7 mouse cellular contexts compared by ENCODE assay signal in genomic region chr11:53521120-53521820, GRCm38 (mm10). TPM values are rescaled to one million over a fixed set of nuclear protein-coding genes. Genes with fewer than 3 reads are reported as not detected.
DNase-seq lines count a peak whose midpoint lies in the region; ATAC-seq and TF ChIP-seq lines count a peak whose summit lies in the region.

No protein-coding gene starts in this region.

- H3K27ac ChIP-seq in cortical plate, adult 2 months (ENCODE audit: insufficient read depth, low read length): peak overlapping the region; percentile 93
- H3K27ac ChIP-seq in hindbrain, embryonic 12.5 days: no peak overlapping the region

- peaks cover 96% of the 10 kb centered on the region for H3K4me1 ChIP-seq in megakaryocyte, embryonic 14.5 days
- H3K4me1 ChIP-seq in cortical plate, adult 2 months (ENCODE audit: control insufficient read depth, insufficient read depth, low read length): peaks cover 11% of the 10 kb centered on the region
- peaks cover 39% of the 10 kb centered on the region for H3K4me1 ChIP-seq in hindbrain, embryonic 12.5 days

- peak overlapping the region; percentile 84 for H3K4me2 ChIP-seq in hindbrain, embryonic 12.5 days (replicated peaks)

- WGBS in hindbrain, embryonic 12.5 days: 51% methylated on average over 16 of the region's 16 CpGs

- TF ChIP-seq CTCF in cortical plate, adult 2 months (IDR thresholded peaks at IDR 0.05; ENCODE audit: extremely low read depth, insufficient read depth, low read length): no peak

- H3K9me3 ChIP-seq in megakaryocyte, embryonic 14.5 days: no peaks in the 10 kb centered on the region
- no peaks in the 10 kb centered on the region for H3K9me3 ChIP-seq in hindbrain, embryonic 12.5 days (replicated peaks)

- H3K9ac ChIP-seq in hindbrain, embryonic 12.5 days: 0 out of 2 replicates have a peak overlapping the region, but pooled peaks have one; percentile 24

- H3K27me3 ChIP-seq in megakaryocyte, embryonic 14.5 days (replicated peaks): no peaks in the 10 kb centered on the region
- H3K27me3 ChIP-seq in hindbrain, embryonic 12.5 days: peaks cover 21% of the 10 kb centered on the region

- peaks cover 42% of the 10 kb centered on the region for H3K36me3 ChIP-seq in megakaryocyte, embryonic 14.5 days (replicated peaks; ENCODE audit: low read length)
- H3K36me3 ChIP-seq in hindbrain, embryonic 12.5 days: no peaks in the 10 kb centered on the region

- TF ChIP-seq POLR2A in cortical plate, adult 2 months (IDR thresholded peaks at IDR 0.05; ENCODE audit: extremely low read depth, insufficient read depth, low read length): no peak

- peak overlapping the region; percentile 94 for H3K4me3 ChIP-seq in megakaryocyte, embryonic 14.5 days (replicated peaks)
- H3K4me3 ChIP-seq in cortical plate, adult 2 months (ENCODE audit: insufficient read depth, low read length): peak overlapping the region; percentile 82
- H3K4me3 ChIP-seq in hindbrain, embryonic 12.5 days: peak overlapping the region; percentile 88

- DNase-seq in right cerebral cortex, postnatal 25 days: no peak
- no peak for DNase-seq in gastrocnemius, adult 18-20 months (ENCODE audit: low spot score)

- ATAC-seq in megakaryocyte, adult 5-6 weeks (ENCODE audit: poor library complexity, severe bottlenecking): no peak
- no peak for ATAC-seq in hindbrain, embryonic 12.5 days (ENCODE audit: low FRiP score)
- ATAC-seq in megakaryocyte-erythroid progenitor cell, adult 5-6 weeks (replicated peaks; ENCODE audit: low FRiP score, low TSS enrichment, poor library complexity, severe bottlenecking): peak; percentile 30

RNA-seq across cellular contexts. Expression of gene Sept8, which starts 2.2 kb away (rescaled TPM):
- 13.7 and 26.6 TPM in 2 replicates for polyA plus RNA-seq in megakaryocyte, embryonic 14.5 days (2012; ENCODE audit: insufficient read depth, low replicate concordance)
- 9.0 and 9.5 TPM in 2 replicates for total RNA-seq in megakaryocyte, adult 5-6 weeks (2015)
- total RNA-seq in megakaryocyte, adult 5-6 weeks (2017): 6.1 and 10.1 TPM in 2 replicates
- polyA plus RNA-seq in cortical plate, adult 2 months (2012; rRNA removed): 379 TPM in 2 replicates
- 24.2 and 28.1 TPM in 2 replicates for polyA plus RNA-seq in hindbrain, embryonic 12.5 days (2016; fragmentation: Nextera tagmentation; extraction: Ambion mirVana)
- 229 and 247 TPM in 2 replicates for total RNA-seq in megakaryocyte-erythroid progenitor cell, adult 5-6 weeks (2014; fragmentation: Nextera tagmentation)
- total RNA-seq in megakaryocyte-erythroid progenitor cell, adult 5-6 weeks (2017): 135 and 175 TPM in 2 replicates
- total RNA-seq in gastrocnemius, adult 18-20 months (2021): 10 to 100 TPM in 1 of 2 experiments, 1 to 10 TPM in 1; 8.4 to 10.3 TPM

RNA-seq across cellular contexts. Expression of gene Sowaha, which starts 41.2 kb away (rescaled TPM):
- not detected in 2 replicates for polyA plus RNA-seq in megakaryocyte, embryonic 14.5 days (2012; ENCODE audit: insufficient read depth, low replicate concordance)
- total RNA-seq in megakaryocyte, adult 5-6 weeks (2015): not detected in 2 replicates
- not detected in 2 replicates for total RNA-seq in megakaryocyte, adult 5-6 weeks (2017)
- 54.0 and 56.1 TPM in 2 replicates for polyA plus RNA-seq in cortical plate, adult 2 months (2012; rRNA removed)
- 0.78 and 0.84 TPM in 2 replicates for polyA plus RNA-seq in hindbrain, embryonic 12.5 days (2016; fragmentation: Nextera tagmentation; extraction: Ambion mirVana)
- total RNA-seq in megakaryocyte-erythroid progenitor cell, adult 5-6 weeks (2014; fragmentation: Nextera tagmentation): 3.9 and 7.0 TPM in 2 replicates
- total RNA-seq in megakaryocyte-erythroid progenitor cell, adult 5-6 weeks (2017): 3.7 and 4.7 TPM in 2 replicates
- total RNA-seq in gastrocnemius, adult 18-20 months (2021): under 1 TPM; 0.07 TPM

RNA-seq across cellular contexts. Expression of gene Gm9945, which starts 41.3 kb away (rescaled TPM):
- not detected in 2 replicates for polyA plus RNA-seq in megakaryocyte, embryonic 14.5 days (2012; ENCODE audit: insufficient read depth, low replicate concordance)
- total RNA-seq in megakaryocyte, adult 5-6 weeks (2015): not detected in 2 replicates
- not detected in 2 replicates for total RNA-seq in megakaryocyte, adult 5-6 weeks (2017)
- polyA plus RNA-seq in cortical plate, adult 2 months (2012; rRNA removed): 0.48 and 0.81 TPM in 2 replicates
- polyA plus RNA-seq in hindbrain, embryonic 12.5 days (2016; fragmentation: Nextera tagmentation; extraction: Ambion mirVana): not detected in 2 replicates
- not detected in 2 replicates for total RNA-seq in megakaryocyte-erythroid progenitor cell, adult 5-6 weeks (2014; fragmentation: Nextera tagmentation)
- not detected in 2 replicates for total RNA-seq in megakaryocyte-erythroid progenitor cell, adult 5-6 weeks (2017)
- total RNA-seq in gastrocnemius, adult 18-20 months (2021): not detected

RNA-seq across cellular contexts. Expression of gene Kif3a, which starts 45.9 kb away (rescaled TPM):
- 1.6 and 5.8 TPM in 2 replicates for polyA plus RNA-seq in megakaryocyte, embryonic 14.5 days (2012; ENCODE audit: insufficient read depth, low replicate concordance)
- 2.5 and 4.1 TPM in 2 replicates for total RNA-seq in megakaryocyte, adult 5-6 weeks (2015)
- total RNA-seq in megakaryocyte, adult 5-6 weeks (2017): 3.3 and 5.0 TPM in 2 replicates
- polyA plus RNA-seq in cortical plate, adult 2 months (2012; rRNA removed): 98.7 and 107 TPM in 2 replicates
- polyA plus RNA-seq in hindbrain, embryonic 12.5 days (2016; fragmentation: Nextera tagmentation; extraction: Ambion mirVana): 155 and 160 TPM in 2 replicates
- total RNA-seq in megakaryocyte-erythroid progenitor cell, adult 5-6 weeks (2014; fragmentation: Nextera tagmentation): 14.4 and 14.6 TPM in 2 replicates
- total RNA-seq in megakaryocyte-erythroid progenitor cell, adult 5-6 weeks (2017): 20.0 and 21.9 TPM in 2 replicates
- 1 to 10 TPM; 4.5 to 5.0 TPM for total RNA-seq in gastrocnemius, adult 18-20 months (2021)

RNA-seq across cellular contexts. Expression of gene Gm9837, which starts 51.0 kb away (rescaled TPM):
- polyA plus RNA-seq in megakaryocyte, embryonic 14.5 days (2012; ENCODE audit: insufficient read depth, low replicate concordance): not detected in 2 replicates
- total RNA-seq in megakaryocyte, adult 5-6 weeks (2015): not detected in 2 replicates
- total RNA-seq in megakaryocyte, adult 5-6 weeks (2017): not detected in 2 replicates
- polyA plus RNA-seq in cortical plate, adult 2 months (2012; rRNA removed): not detected in 2 replicates
- polyA plus RNA-seq in hindbrain, embryonic 12.5 days (2016; fragmentation: Nextera tagmentation; extraction: Ambion mirVana): not detected in 2 replicates
- total RNA-seq in megakaryocyte-erythroid progenitor cell, adult 5-6 weeks (2014; fragmentation: Nextera tagmentation): not detected in 2 replicates
- not detected in 2 replicates for total RNA-seq in megakaryocyte-erythroid progenitor cell, adult 5-6 weeks (2017)
- not detected for total RNA-seq in gastrocnemius, adult 18-20 months (2021)

Comparison
In these comparisons a context has a peak if more than half of its experiments do, and no peak if none do; other contexts are left out.
1. RNA of gene Sept8, which starts 2.2 kb away (total RNA-seq): 135 to 247 TPM in megakaryocyte-erythroid progenitor cell, adult 5-6 weeks; 8.4 to 10.3 TPM in gastrocnemius, adult 18-20 months and 6.1 to 10.1 TPM in megakaryocyte, adult 5-6 weeks; every median in the first group is over 10 times any median in the second.
2. RNA of gene Sowaha, which starts 41.2 kb away (total RNA-seq): 3.7 to 7.0 TPM in megakaryocyte-erythroid progenitor cell, adult 5-6 weeks; 0.07 TPM in gastrocnemius, adult 18-20 months and not detected in megakaryocyte, adult 5-6 weeks; every median in the first group is over 4 times any median in the second.
3. Peak in every context shown above with its lines, with median percentiles within 50 percentile points of each other: H3K4me3 ChIP-seq.